Mouse (Mus musculus) embryonic facial prominence, embryonic 10.5 days (tissue): ENCODE measurements around the gene Zfp239. TPM values are rescaled to one million over a fixed set of nuclear protein-coding genes. Genes with fewer than 3 reads are reported as not detected.

Experiments
- DNase-seq: peaks from one replicate; pipeline ENCODE4 v3.0.0-alpha.2; 2017; ENCODE audit warnings: low spot score
- H3K27ac ChIP-seq: fragments of 300-500 bp; sonication (generic); replicated peaks from 2 replicates; pipeline ENCODE4 v1.5.1; 2016; ENCODE audit warnings: mild to moderate bottlenecking
- H3K27me3 ChIP-seq: fragments of 300-500 bp; sonication (generic); replicated peaks from 2 replicates; pipeline ENCODE4 v1.6.1; 2016; ENCODE audit warnings: low read depth, mild to moderate bottlenecking; ENCODE audit not compliant: poor library complexity, severe bottlenecking
- H3K36me3 ChIP-seq: fragments of 300-500 bp; sonication (generic); replicated peaks from 2 replicates; pipeline ENCODE4 v1.6.1; 2016; ENCODE audit warnings: mild to moderate bottlenecking, moderate library complexity
- H3K4me1 ChIP-seq: fragments of 300-500 bp; sonication (generic); 2 replicates; pipeline ENCODE4 v1.6.1; 2016
- H3K4me3 ChIP-seq: fragments of 300-500 bp; sonication (generic); 2 replicates; pipeline ENCODE4 v1.5.1; 2016; ENCODE audit warnings: mild to moderate bottlenecking, moderate library complexity
- H3K9me3 ChIP-seq: fragments of 300-500 bp; sonication (generic); 2 replicates; pipeline ENCODE4 v1.6.1; 2016; ENCODE audit warnings: mild to moderate bottlenecking
- WGBS: fragments of 180-500 bp; shearing (Covaris S2); methylation state at CpG from one replicate; pipeline ENCODE4 v1.1.7; 2016; 5-methylcytosine and 5-hydroxymethylcytosine counted together
- polyA plus RNA-seq: library from polyadenylated mRNA; unstranded; fragments of >200 nt; fragmentation: Nextera tagmentation; extraction: Ambion mirVana; gene quantifications from 2 replicates; pipeline ENCODE4 v1.2.1, GENCODE M21; 2016

The Zfp239 gene
- polyA plus RNA-seq, 1 experiment from 2014 or later: 13.1 TPM

DNA sequence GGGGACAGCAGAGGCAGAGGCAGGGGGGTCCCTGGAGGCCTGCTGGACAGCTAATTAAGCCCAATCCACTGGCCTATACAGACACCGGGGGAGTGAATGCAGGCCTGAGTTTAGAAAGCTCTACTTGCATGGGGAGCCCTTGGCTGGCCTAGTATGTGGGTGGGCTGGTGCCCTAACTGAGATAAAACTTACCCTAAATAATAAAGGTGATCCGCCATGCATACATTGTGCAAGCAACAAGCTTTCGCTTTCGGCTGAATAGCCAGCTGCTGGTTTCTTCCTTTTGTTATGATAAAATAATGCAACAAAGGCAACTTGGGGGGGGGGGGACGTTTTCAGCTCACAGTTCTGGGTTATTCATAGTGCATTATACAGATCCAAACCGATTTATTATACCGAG lies 19.3 kb downstream of the Zfp239 start:
- WGBS: 75% methylated on average over 7 of the region's 7 CpGs
- H3K27me3 ChIP-seq: no peaks in the 10 kb centered on the region
- H3K36me3 ChIP-seq: no peaks in the 10 kb centered on the region
- H3K27ac ChIP-seq: no peak overlapping the region; the same call in 1 of the 2 replicates
- no peaks in the 10 kb centered on the region for H3K9me3 ChIP-seq
- 0 out of 2 replicates have a peak overlapping the region, but pooled peaks have one; percentile 65 for H3K4me3 ChIP-seq
- peaks cover 13% of the 10 kb centered on the region for H3K4me1 ChIP-seq
- no peak for DNase-seq

DNA sequence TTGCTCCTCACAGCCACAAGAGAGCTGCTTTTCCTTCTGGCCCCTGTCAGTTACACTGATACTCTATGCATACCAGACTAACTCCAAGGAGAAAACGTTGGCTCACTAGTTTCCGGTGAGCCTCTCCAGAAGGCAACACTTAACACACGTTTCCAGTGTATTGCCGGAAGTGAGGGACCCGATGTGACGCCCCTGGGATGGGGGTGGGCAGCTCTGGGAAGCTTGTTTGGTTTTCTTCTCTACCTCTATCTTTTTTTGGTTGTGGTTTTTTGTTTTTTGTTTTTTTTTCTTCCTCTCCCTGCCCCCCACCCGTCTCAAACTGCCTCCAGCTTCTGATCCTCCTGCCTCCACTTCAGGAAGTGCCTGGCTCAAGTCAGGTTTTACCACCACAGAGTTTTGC lies 20.1 kb downstream of the Zfp239 start:
- Histone ChIP-seq H3K4me1 (peaks cover 13% of the 10 kb centered on the region), H3K4me3 (no peak overlapping the region), H3K27me3 (no peaks in the 10 kb centered on the region), H3K36me3 (no peaks in the 10 kb centered on the region), H3K9me3 (no peaks in the 10 kb centered on the region), H3K27ac (peak overlapping the region; percentile 35; the same call in 1 of the 2 replicates)
- DNase-seq: no peak
- WGBS: 66% methylated on average over 7 of the region's 7 CpGs

DNA sequence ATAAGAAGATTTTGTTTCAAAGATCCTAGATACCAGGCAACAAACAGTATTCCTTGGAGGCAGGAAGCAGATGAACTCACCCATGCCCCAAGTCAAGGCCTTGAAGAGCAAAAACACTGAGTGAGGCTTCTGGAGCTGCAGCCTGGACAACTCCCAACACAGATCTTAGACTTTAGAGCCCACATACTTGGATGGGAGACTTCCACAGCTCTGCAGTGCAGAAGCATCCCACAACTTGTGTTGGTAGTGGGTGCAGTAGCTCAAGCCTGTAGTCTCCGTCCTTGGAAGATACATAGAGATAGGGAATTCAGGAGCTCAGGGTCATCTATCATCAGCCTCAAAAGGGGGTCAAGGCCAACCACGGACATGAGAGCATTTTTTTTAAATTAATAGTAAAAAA lies 24.0 kb downstream of the Zfp239 start:
- no peak for DNase-seq
- Histone ChIP-seq H3K4me1 (peaks cover 5% of the 10 kb centered on the region; the same call in 1 of the 2 replicates), H3K9me3 (no peaks in the 10 kb centered on the region), H3K27me3 (no peaks in the 10 kb centered on the region), H3K36me3 (no peaks in the 10 kb centered on the region), H3K27ac (no peak overlapping the region), H3K4me3 (no peak overlapping the region)
- whole genome bisulfite sequencing: 88% methylated on average over 2 of the region's 2 CpGs

DNA sequence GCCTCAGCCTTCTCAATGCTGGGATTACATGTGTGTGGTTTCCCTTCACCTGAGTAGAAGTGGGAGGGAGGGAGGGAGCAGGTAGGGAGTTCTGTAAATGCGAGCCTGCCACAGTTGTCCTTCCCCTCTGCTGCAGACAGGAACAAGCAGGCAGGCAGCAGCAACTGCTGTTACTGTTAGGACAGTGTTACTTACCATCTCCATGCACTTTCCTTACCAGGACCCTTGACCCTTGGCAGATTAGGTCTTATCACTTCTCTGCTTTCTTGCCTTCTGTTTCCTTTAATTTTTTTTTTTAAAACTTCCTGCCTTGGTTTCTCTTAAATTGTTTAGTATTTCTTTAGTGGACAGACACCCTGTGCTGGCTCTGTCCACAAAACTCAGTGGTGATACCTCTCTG lies 26.1 kb downstream of the Zfp239 start:
- Histone ChIP-seq H3K9me3 (no peaks in the 10 kb centered on the region), H3K4me3 (no peak overlapping the region), H3K36me3 (no peaks in the 10 kb centered on the region), H3K27ac (peak overlapping the region; percentile 35; the same call in 1 of the 2 replicates), H3K4me1 (peaks cover 3% of the 10 kb centered on the region; the same call in 1 of the 2 replicates), H3K27me3 (no peaks in the 10 kb centered on the region)
- DNase-seq: no peak
- 52% methylated on average over 1 of the region's 1 CpGs for WGBS

DNA sequence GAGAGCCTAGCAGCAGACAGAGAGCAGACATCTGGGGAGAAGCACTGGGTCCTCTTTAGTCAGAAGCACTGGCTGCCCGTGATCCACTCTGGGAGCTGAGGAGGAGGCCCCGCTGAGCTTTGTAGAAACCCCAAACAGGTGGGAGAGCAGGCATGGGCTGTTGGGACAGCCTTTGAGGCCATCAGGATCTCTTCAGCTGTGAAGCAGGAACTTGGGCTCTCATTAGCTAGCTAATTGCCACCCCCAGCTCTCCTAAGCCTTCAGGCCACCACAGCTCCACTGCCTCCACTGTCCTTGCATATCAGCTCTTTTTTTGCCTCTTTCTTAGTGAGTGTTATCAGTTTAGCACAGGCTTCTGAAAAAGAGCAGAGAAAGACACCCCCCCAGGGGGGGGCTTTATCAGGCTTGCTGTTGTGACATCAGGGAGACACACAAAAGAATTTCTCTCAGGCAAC lies 26.8 kb downstream of the Zfp239 start:
- H3K4me1 ChIP-seq: peaks cover 3% of the 10 kb centered on the region; the same call in 1 of the 2 replicates
- 63% methylated on average over 2 of the region's 2 CpGs for WGBS
- no peaks in the 10 kb centered on the region for H3K27me3 ChIP-seq
- H3K4me3 ChIP-seq: no peak overlapping the region
- no peaks in the 10 kb centered on the region for H3K36me3 ChIP-seq
- peak overlapping the region; percentile 35; the same call in 1 of the 2 replicates for H3K27ac ChIP-seq
- DNase-seq: no peak
- H3K9me3 ChIP-seq: no peaks in the 10 kb centered on the region

DNA sequence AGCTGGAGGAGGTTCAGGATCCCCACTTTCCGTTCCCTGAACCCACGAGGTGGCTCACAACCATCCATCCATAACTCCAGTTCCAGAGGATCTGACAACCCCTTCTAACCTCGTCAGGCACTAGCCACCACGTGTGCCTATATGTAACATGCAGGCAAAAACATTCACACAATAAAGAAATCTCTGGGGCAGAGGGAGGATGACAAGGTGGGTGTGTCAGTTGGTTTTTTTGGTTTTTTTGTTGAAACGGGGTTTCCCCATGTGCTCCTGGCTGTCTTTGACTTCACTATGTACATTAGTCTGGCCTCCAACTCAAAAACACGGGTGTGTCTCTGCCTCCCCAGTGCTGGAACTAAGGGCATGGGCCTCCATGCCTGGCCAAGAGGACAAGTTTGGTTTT lies 28.4 kb downstream of the Zfp239 start:
- no peak for DNase-seq
- H3K36me3 ChIP-seq: no peaks in the 10 kb centered on the region
- no peaks in the 10 kb centered on the region for H3K9me3 ChIP-seq
- whole genome bisulfite sequencing: 90% methylated on average over 6 of the region's 6 CpGs
- no peak overlapping the region for H3K27ac ChIP-seq
- H3K4me3 ChIP-seq: no peak overlapping the region
- H3K4me1 ChIP-seq: peaks cover 3% of the 10 kb centered on the region; the same call in 1 of the 2 replicates
- no peaks in the 10 kb centered on the region for H3K27me3 ChIP-seq

DNA sequence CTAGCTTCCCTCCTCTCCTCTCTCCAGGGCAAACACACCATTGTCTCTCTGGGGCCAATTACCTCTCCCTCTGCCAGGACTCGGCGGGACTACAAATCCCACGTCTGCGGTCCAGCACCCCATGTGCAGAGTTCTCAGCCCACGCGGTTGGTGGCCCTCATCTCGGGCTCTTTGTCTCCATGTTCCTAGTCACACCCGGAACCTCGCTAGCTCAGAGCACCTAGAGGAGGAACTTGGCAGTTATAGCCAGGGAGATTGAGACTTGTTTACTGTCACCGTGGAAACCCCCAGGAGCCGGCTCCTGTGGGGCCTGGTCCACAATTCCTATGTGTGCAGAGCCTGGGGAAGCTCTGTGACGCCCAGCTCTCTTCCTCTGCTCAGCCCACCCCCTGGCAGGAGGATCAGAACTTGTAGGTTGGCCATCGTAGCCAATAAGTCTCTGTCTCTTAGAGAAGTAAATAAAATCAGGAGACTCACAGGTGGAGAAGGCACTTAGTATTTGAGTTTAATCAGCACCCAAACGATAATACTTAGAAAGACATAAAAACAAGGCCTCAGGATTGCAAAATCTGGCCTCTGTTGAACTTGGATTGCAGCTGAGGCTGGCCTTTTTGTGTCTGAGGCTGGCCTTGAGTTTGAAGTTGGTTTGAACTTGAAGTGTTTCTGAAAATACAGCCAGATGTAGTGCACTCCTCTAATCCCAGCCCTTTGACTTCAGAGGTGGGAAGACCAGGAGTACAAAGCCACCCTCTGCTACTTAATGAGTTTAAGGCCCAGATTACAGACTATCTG lies 29.7 kb downstream of the Zfp239 start:
- H3K9me3 ChIP-seq: no peaks in the 10 kb centered on the region
- no peak overlapping the region for H3K27ac ChIP-seq
- no peaks in the 10 kb centered on the region for H3K36me3 ChIP-seq
- H3K27me3 ChIP-seq: no peaks in the 10 kb centered on the region
- H3K4me3 ChIP-seq: no peak overlapping the region
- H3K4me1 ChIP-seq: peaks cover 3% of the 10 kb centered on the region; the same call in 1 of the 2 replicates
- DNase-seq: no peak
- WGBS: 70% methylated on average over 14 of the region's 14 CpGs

DNA sequence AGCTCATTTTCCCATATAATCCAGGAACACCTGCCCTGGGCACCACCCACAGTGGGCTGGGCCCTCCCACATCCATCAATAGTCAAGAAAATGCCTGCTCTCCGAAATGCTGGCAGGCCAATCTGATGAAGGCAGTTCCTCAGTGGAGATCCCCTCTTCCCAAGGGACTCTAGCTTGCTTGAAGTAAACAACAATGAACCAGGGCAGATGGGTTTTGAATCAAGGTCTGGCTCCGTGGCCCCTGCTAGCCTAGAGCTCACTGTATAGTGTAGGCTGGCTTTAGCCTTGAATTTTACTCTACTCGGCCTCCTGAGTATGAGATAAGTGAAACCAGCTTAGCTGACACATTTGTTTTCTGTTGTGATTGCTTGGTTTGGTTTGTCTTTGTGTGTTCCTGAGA lies 30.5 kb downstream of the Zfp239 start:
- WGBS: 71% methylated on average over 3 of the region's 3 CpGs
- Histone ChIP-seq H3K27me3 (no peaks in the 10 kb centered on the region), H3K4me3 (no peak overlapping the region), H3K36me3 (no peaks in the 10 kb centered on the region), H3K9me3 (no peaks in the 10 kb centered on the region), H3K4me1 (peaks cover 3% of the 10 kb centered on the region; the same call in 1 of the 2 replicates), H3K27ac (no peak overlapping the region)
- DNase-seq: no peak

DNA sequence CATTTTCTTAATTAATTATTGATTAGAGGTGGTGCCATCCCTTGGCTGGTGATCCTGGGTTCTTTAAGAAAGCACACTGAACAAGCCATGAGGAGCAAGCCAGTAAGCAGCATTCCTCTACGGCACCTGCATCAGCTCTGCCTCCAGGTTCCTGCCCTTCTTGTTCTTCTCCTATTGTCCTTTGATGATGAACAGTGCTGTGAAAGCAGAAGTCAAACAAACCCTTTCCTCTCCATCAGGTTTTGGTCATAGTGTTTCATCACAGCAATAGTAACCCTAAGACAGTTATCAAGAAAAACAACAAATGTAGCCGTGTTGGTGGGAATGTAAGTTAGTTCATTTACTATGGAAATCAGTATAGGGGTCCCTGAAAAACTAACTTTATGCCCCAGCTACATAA lies 31.5 kb downstream of the Zfp239 start:
- no peaks in the 10 kb centered on the region for H3K36me3 ChIP-seq

DNA sequence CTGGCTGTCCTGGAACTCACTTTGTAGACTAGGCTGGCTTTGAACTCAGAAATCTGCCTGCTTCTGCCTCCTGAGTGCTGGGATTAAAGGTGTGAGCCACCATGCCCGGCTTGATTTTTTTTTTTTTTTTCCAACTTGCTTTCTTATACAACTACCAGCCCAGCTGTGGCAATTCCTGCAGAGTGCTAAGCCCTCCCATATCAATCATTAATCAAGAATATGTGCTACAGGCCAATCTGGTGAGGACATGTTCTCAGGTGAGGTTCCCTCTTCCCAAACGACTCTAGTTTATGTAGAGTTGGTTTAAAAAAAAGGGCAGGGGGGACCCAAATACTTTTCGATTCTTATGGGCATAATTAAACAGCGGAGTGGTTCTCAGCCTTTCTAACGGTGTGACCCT lies 35.9 kb downstream of the Zfp239 start:
- Histone ChIP-seq H3K9me3 (no peaks in the 10 kb centered on the region), H3K27me3 (no peaks in the 10 kb centered on the region), H3K4me1 (no peaks in the 10 kb centered on the region), H3K4me3 (no peak overlapping the region), H3K27ac (no peak overlapping the region), H3K36me3 (no peaks in the 10 kb centered on the region)
- 85% methylated on average over 5 of the region's 5 CpGs for WGBS
- no peak for DNase-seq

More for the DNA sequence above, 31.5 kb downstream of the Zfp239 start:
- no peak overlapping the region for H3K4me3 ChIP-seq
- no peak for DNase-seq
- WGBS: 92% methylated on average over 2 of the region's 2 CpGs
- no peak overlapping the region for H3K27ac ChIP-seq
- no peaks in the 10 kb centered on the region for H3K9me3 ChIP-seq
- peaks cover 3% of the 10 kb centered on the region; the same call in 1 of the 2 replicates for H3K4me1 ChIP-seq
- no peaks in the 10 kb centered on the region for H3K27me3 ChIP-seq

DNA sequence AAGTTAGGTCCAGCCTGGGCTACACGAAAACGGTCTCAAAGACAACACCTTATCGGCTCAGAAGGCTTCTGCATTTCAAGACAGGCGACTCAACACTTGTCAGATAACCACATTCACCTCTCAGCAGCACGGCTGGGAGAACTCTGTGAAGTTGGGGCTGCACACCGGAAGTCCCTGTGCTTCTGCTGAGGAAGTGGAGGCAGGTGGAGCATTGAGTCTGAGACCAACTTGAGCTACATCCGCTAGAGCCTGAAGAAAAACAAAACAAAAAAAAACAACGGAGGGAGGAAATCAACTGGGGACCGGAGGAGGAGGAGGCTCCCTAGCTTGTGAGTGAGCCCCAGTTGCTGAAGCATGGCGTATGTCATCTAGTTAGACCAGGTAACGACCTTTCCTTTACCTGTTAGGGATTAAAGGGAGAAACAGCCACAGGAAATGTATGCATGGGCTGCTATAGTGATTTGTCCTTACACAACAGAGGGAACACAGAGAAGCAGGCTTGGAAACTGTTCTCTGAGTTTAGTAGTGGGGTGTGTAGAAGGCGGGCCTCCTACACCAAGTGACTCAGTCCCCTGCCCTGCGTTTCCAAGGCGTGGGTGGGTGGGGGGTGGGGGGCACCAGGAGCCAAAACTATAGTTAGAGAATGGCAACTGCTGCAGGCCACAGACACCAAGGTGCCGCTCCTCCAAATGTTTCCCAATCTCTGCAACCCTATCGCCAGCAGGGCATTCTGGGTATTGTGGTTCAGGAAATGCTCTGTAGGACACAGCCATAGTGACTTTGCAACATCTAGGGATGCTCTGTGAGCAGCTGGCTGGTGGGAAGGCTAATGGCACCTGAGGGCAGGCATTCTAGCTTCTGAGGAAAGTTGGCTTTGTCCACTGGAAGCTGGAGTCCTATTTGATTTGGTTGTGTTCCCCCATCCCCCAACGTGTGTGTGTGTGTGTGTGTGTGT lies 38.5 kb downstream of the Zfp239 start, which contains the start of gene Hnrnpf:
Gene Hnrnpf (plus strand): TSS at position 199 of the 955 bp plus-strand sequence.
- WGBS: 78% methylated on average over 17 of the region's 17 CpGs
- no peaks in the 10 kb centered on the region for H3K9me3 ChIP-seq

More for the DNA sequence above, 38.5 kb downstream of the Zfp239 start, which contains the start of gene Hnrnpf:
- H3K36me3 ChIP-seq: no peaks in the 10 kb centered on the region
- no peak within 1 kb of the TSS for H3K27ac ChIP-seq
- DNase-seq: no peak
- H3K4me3 ChIP-seq: no peak within 1 kb of the TSS
- H3K4me1 ChIP-seq: peaks cover 3% of the 10 kb centered on the region
- no peaks in the 10 kb centered on the region for H3K27me3 ChIP-seq
